Mouse (Mus musculus): ENCODE measurements around the gene Atp8b5. TPM values are rescaled to one million over a fixed set of nuclear protein-coding genes. Genes with fewer than 3 reads are reported as not detected.

Gene Atp8b5
- total RNA-seq, 2 experiments from 2014 or later: 0.29 to 0.31 TPM

GRCm38 (mm10) chr4:43340096-43340804 lies 73.3 kb downstream of the Atp8b5 start:
- DNase-seq (ENCODE audit: low spot score in 2 of 2): no peak
- no peak overlapping the region; the same call in 1 of the 2 replicates for H3K4me3 ChIP-seq

DNA sequence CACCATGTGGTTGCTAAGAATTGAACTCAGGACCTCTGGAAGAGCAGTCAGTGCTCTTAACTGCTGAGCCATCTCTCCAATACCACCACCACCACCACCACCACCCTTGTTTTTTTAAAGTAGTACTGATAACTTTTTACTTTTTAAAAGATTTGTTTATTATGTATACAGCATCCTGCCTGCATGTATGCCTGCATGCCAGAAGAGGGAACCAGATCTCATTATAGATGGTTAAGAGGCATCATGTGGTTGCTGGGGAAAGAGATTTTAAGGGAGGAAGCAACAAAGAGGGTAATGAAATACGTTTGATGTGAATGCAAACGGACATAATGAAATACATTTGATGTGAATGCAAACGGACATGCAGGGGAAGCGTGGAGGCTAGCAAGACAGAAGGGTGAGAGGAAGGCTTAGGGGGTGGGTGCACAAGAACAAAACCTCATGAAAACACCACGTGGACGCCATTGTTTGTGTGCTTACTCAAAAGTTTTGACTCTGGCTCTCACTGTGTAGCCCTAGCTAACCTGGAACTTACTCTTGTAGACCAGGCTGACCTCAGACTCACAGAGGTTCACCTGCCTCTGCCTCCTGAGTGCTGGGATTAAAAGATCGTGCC lies 74.4 kb downstream of the Atp8b5 start:
- 0 out of 2 replicates have a peak, but pooled peaks have one; percentile 10 for TF ChIP-seq CTCF (conservative IDR thresholded peaks at IDR 0.05)
- H3K4me3 ChIP-seq: no peak overlapping the region
- H3K27ac ChIP-seq: no peak overlapping the region
- no peak for DNase-seq (ENCODE audit: low spot score in 2 of 2)

More at GRCm38 (mm10) chr4:43340096-43340804, 73.3 kb downstream of the Atp8b5 start:
- H3K27ac ChIP-seq: no peak overlapping the region
- TF ChIP-seq CTCF (conservative IDR thresholded peaks at IDR 0.05): no peak

GRCm38 (mm10) chr4:43342443-43342842 lies 75.5 kb downstream of the Atp8b5 start:
- Histone ChIP-seq H3K27ac (no peak overlapping the region), H3K4me3 (no peak overlapping the region)
- no peak for DNase-seq (ENCODE audit: low spot score in 2 of 2)
- no peak for TF ChIP-seq CTCF (conservative IDR thresholded peaks at IDR 0.05)

GRCm38 (mm10) chr4:43344932-43345331 lies 78.0 kb downstream of the Atp8b5 start:
- no peak for TF ChIP-seq CTCF (conservative IDR thresholded peaks at IDR 0.05)
- Histone ChIP-seq H3K27ac (no peak overlapping the region), H3K4me3 (no peak overlapping the region)
- no peak for DNase-seq (ENCODE audit: low spot score in 2 of 2)

GRCm38 (mm10) chr4:43349206-43349605 lies 82.2 kb downstream of the Atp8b5 start:
- Histone ChIP-seq H3K4me3 (no peak overlapping the region), H3K27ac (no peak overlapping the region)
- TF ChIP-seq CTCF (conservative IDR thresholded peaks at IDR 0.05): no peak
- no peak for DNase-seq (ENCODE audit: low spot score in 2 of 2)

GRCm38 (mm10) chr4:43350038-43350560 lies 83.1 kb downstream of the Atp8b5 start:
- no peak for DNase-seq (ENCODE audit: low spot score in 2 of 2)
- no peak overlapping the region for H3K4me3 ChIP-seq
- no peak overlapping the region for H3K27ac ChIP-seq
- no peak for TF ChIP-seq CTCF (conservative IDR thresholded peaks at IDR 0.05)

DNA sequence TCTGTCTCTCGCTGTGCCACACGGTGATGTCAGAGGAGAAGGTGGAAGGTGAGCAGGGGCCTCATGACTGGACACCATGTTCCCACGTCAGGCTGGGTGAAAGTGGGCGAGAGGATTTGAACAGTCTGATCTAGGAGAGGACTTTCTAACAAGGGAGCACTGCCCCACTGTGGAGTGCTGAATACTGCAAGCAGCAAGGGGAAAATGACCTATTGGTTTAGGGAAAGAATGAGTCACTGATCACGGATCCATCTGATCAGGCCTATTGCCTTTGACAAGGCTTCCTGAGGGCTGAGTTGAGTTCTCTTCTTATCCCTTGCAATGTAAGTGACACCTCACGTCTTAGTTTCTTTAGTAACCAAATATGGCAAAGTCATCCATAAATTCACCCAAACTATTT lies 86.7 kb downstream of the Atp8b5 start:
- 0 out of 2 replicates have a peak, but pooled peaks have one; percentile 9 for TF ChIP-seq CTCF (conservative IDR thresholded peaks at IDR 0.05)
- Histone ChIP-seq H3K27ac (no peak overlapping the region), H3K4me3 (no peak overlapping the region)
- no peak for DNase-seq (ENCODE audit: low spot score in 2 of 2)

- H3K4me3 ChIP-seq: no peak overlapping the region
- no peak for DNase-seq (ENCODE audit: low spot score in 2 of 2)
- H3K27ac ChIP-seq: no peak overlapping the region
- no peak for TF ChIP-seq CTCF (conservative IDR thresholded peaks at IDR 0.05)
These were observed 98.1 kb downstream of the Atp8b5 start for GRCm38 (mm10) chr4:43364914-43365560.

GRCm38 (mm10) chr4:43367295-43367694 lies 100.3 kb downstream of the Atp8b5 start:
- Histone ChIP-seq H3K4me3 (no peak overlapping the region), H3K27ac (no peak overlapping the region)
- TF ChIP-seq CTCF (conservative IDR thresholded peaks at IDR 0.05): no peak
- DNase-seq (ENCODE audit: low spot score in 2 of 2): no peak

DNA sequence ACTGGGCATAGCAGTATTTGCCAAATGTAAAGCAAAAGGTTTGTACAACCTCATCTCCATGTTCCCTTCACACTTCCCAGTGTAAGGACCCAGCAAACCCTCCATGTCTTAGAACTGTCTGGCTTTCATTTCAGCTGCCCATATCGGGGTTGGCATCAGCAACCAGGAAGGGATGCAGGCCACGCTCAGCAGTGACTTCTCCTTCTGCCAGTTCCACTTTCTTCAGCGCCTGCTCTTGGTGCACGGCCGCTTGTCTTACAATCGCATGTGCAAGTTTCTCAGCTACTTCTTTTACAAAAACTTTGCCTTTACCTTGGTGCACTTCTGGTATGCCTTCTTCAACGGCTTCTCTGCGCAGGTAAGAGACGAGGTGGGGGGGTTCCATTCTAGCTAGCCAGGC lies 100.8 kb downstream of the Atp8b5 start:
- Histone ChIP-seq H3K4me3 (no peak overlapping the region), H3K27ac (no peak overlapping the region)
- no peak for DNase-seq (ENCODE audit: low spot score in 2 of 2)
- no peak for TF ChIP-seq CTCF (conservative IDR thresholded peaks at IDR 0.05)

DNA sequence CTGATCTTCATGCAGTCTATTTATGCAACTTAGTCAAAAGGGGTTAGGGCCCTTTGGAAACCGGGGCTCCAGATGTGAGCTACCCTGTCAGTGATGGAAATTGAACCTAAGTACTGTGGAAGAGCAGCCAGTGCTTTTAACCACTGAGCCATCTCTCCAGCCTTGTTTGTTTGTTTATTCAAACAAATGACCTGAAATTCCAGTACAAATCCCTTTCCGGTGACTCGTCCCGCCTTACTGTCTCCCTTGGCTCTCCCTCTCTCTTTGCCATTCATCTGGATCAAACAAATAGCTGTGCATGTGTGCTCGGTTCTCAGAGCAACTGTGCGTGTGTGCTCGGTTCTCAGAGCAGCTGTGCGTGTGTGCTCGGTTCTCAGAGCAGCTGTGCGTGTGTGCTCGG lies 104.4 kb downstream of the Atp8b5 start:
- Histone ChIP-seq H3K4me3 (no peak overlapping the region), H3K27ac (no peak overlapping the region)
- DNase-seq (ENCODE audit: low spot score in 2 of 2): no peak
- no peak for TF ChIP-seq CTCF (conservative IDR thresholded peaks at IDR 0.05)

- peak; percentile 39 for TF ChIP-seq CTCF (conservative IDR thresholded peaks at IDR 0.05)
- Histone ChIP-seq H3K27ac (no peak overlapping the region), H3K4me3 (no peak overlapping the region)
- no peak for DNase-seq (ENCODE audit: low spot score in 2 of 2)
These were observed 105.2 kb downstream of the Atp8b5 start for GRCm38 (mm10) chr4:43372155-43372554.

DNA sequence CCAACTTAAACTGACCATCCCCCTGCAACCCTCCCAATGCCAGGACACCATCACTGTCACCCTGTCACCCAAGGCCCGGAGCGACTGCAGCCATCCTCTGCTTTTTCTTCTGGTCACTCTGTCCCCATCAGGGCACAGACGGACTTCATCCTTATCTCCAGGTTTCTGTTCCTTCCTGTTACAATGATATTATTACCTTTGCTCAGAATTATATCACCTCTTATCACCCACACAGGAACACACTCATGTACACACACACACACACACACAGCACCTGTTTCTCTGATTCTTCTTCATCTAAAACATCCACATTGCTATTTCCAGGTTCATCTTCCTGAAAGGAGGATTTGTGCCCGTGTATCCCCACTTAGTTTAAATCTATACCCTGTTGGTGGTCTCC lies 107.3 kb downstream of the Atp8b5 start:
- no peak overlapping the region for H3K27ac ChIP-seq
- H3K4me3 ChIP-seq: no peak overlapping the region
- no peak for TF ChIP-seq CTCF (conservative IDR thresholded peaks at IDR 0.05)
- no peak for DNase-seq (ENCODE audit: low spot score in 2 of 2)
